Mouse (Mus musculus) midbrain, embryonic 14.5 days (tissue): ENCODE measurements around the gene Trio. TPM values are rescaled to one million over a fixed set of nuclear protein-coding genes. Genes with fewer than 3 reads are reported as not detected.

Experiments
- ATAC-seq: fragments of 200-750 bp; cut with Nextera tagmentation; 2 replicates; pipeline ENCODE4 v1.8.0; 2017; ENCODE audit warnings: moderate number of reproducible peaks, moderate library complexity; ENCODE audit not compliant: low FRiP score, low TSS enrichment
- DNase-seq: peaks from one replicate; pipeline ENCODE4 v3.0.0-alpha.2; 2015
- H3K27ac ChIP-seq: fragments of 300-500 bp; sonication (generic); replicated peaks from 2 replicates; pipeline ENCODE4 v1.5.1; 2014; ENCODE audit warnings: mild to moderate bottlenecking, low read depth, low read length, moderate library complexity
- H3K27me3 ChIP-seq: fragments of 300-500 bp; sonication (generic); 2 replicates; pipeline ENCODE4 v1.6.1; 2014; ENCODE audit warnings: low read length, control low read depth, mixed read lengths; ENCODE audit not compliant: control insufficient read depth, insufficient read depth
- H3K36me3 ChIP-seq: fragments of 300-500 bp; sonication (generic); 2 replicates; pipeline ENCODE4 v1.6.1; 2014; ENCODE audit warnings: low read length, control low read depth; ENCODE audit not compliant: control insufficient read depth, insufficient read depth
- H3K4me1 ChIP-seq: fragments of 300-500 bp; sonication (generic); 2 replicates; pipeline ENCODE4 v1.6.1; 2014; ENCODE audit warnings: mild to moderate bottlenecking, antibody characterized with exemption, low read length, control low read depth; ENCODE audit not compliant: control insufficient read depth, insufficient read depth
- H3K4me2 ChIP-seq: fragments of 300-500 bp; sonication (generic); 2 replicates; pipeline ENCODE4 v1.6.1; 2014; ENCODE audit warnings: mild to moderate bottlenecking, low read length, moderate library complexity
- H3K4me3 ChIP-seq: fragments of 300-500 bp; sonication (generic); replicated peaks from 2 replicates; pipeline ENCODE4 v1.5.1; 2014; ENCODE audit warnings: low read depth, low read length
- H3K9ac ChIP-seq: fragments of 300-500 bp; sonication (generic); replicated peaks from 2 replicates; pipeline ENCODE4 v1.6.1; 2014; ENCODE audit warnings: mild to moderate bottlenecking, low read length, moderate library complexity
- H3K9me3 ChIP-seq: fragments of 300-500 bp; sonication (generic); 2 replicates; pipeline ENCODE4 v1.6.1; 2016; ENCODE audit warnings: low read length, control low read depth, mixed read lengths; ENCODE audit not compliant: control insufficient read depth
- WGBS: fragments of 180-500 bp; shearing (Covaris S2); extraction: QIAGEN DNeasy Blood & Tissue Kit; methylation state at CpG from one replicate; pipeline ENCODE4 v1.1.7; 2014; 5-methylcytosine and 5-hydroxymethylcytosine counted together
- polyA plus RNA-seq: library from polyadenylated mRNA; unstranded; fragments of >200 nt; fragmentation: Nextera tagmentation; extraction: Ambion mirVana; gene quantifications from 2 replicates; pipeline ENCODE4 v1.2.1, GENCODE M21; 2014

Trio gene
- polyA plus RNA-seq, 1 experiment from 2014 or later: 56.5 TPM

DNA sequence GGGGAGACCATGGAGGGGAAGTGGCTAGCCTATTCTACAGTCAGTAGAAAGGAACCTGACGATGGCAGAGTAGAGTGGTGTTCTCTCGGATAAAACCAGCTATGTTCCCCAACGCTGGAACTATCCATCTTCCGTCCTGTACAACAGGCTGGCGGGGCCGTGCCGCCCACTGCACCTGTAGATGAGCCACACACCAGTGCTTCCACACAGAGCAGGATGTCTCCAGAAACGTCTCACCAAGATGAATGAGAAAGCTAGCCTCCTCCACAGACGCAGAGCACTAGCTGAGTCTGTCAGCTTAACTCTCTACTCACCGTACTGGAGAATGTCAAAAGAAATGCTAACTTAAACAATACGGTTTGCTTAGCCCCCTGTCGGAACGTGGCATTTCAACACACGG lies 221.2 kb downstream of the Trio start:
- no peak overlapping the region for H3K9ac ChIP-seq
- H3K27me3 ChIP-seq: peaks cover 13% of the 10 kb centered on the region; the same call in 1 of the 2 replicates
- no peaks in the 10 kb centered on the region for H3K9me3 ChIP-seq
- H3K4me3 ChIP-seq: no peak overlapping the region
- no peak overlapping the region for H3K27ac ChIP-seq
- no peak overlapping the region for H3K4me2 ChIP-seq
- H3K36me3 ChIP-seq: peaks cover 60% of the 10 kb centered on the region
- DNase-seq (no peak), ATAC-seq (no peak)
- 90% methylated on average over 14 of the region's 14 CpGs for WGBS
- no peaks in the 10 kb centered on the region for H3K4me1 ChIP-seq

DNA sequence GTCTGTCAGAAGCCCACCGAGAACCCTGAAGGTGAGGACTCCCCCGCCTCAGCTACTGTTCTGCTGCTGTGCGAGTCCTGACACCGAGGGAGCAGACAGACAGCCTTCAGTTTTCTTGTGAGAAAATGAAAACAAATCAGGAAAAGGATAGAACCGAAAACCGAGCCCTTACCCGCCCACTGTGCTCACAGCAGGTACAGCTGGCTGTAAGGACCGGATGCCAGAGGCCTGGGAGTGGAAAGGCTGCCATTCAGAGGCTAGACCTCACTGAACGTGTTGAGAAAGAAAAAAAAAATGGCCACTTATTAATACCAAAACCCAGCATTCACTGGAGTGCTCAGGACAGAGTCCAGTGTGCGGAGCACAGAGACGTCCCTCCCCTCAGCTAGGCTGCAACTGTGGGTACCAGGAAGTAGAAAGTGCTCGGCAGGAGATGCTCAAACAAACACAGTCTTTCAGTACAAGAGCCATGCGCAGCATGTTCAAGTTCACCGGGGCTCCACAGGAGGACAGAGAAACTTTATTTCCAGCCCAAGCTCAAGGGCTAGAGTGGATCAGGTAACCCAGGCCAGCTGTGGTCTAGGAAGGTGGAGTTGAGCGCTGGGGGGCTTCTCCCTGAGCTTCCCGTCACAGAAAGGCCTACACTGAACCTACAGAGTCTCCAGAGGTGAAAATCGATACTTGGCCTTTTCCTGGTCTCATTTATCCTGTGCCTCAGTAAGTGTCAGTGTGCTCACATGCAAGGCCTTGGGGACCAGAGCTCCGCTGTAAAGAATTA lies 221.9 kb downstream of the Trio start:
- H3K36me3 ChIP-seq: peaks cover 63% of the 10 kb centered on the region
- 86% methylated on average over 18 of the region's 18 CpGs for WGBS
- DNase-seq (no peak), ATAC-seq (no peak)
- H3K4me1 ChIP-seq: no peaks in the 10 kb centered on the region
- H3K4me2 ChIP-seq: no peak overlapping the region
- peaks cover 9% of the 10 kb centered on the region; the same call in 1 of the 2 replicates for H3K27me3 ChIP-seq
- H3K9ac ChIP-seq: no peak overlapping the region
- no peaks in the 10 kb centered on the region for H3K9me3 ChIP-seq
- no peak overlapping the region for H3K27ac ChIP-seq
- no peak overlapping the region for H3K4me3 ChIP-seq

DNA sequence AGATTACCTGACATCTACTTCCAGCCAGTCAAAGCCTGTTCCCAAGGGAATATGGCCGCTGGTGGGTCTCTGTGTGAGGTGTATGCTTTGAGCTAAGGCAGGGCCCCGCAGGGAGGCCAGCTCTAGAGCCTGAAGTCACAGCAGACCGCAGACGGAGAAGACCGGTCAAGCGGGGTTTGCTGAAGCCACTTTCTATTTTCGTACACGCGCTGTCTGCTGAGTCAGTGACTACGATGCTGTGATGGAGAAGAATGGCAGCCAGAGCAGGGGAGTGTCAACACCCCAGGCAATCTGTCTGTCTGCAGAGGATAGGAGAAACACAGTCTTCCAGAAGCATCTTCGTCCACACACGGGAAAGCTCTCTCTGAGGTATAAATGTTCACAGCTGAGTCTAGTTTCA lies 223.4 kb downstream of the Trio start:
- no peaks in the 10 kb centered on the region for H3K9me3 ChIP-seq
- peaks cover 8% of the 10 kb centered on the region for H3K4me1 ChIP-seq
- H3K27ac ChIP-seq: no peak overlapping the region
- peaks cover 67% of the 10 kb centered on the region for H3K36me3 ChIP-seq
- no peak overlapping the region for H3K9ac ChIP-seq
- 83% methylated on average over 12 of the region's 12 CpGs for WGBS
- peaks cover 9% of the 10 kb centered on the region; the same call in 1 of the 2 replicates for H3K27me3 ChIP-seq
- no peak overlapping the region for H3K4me2 ChIP-seq
- no peak for ATAC-seq
- H3K4me3 ChIP-seq: no peak overlapping the region
- no peak for DNase-seq

DNA sequence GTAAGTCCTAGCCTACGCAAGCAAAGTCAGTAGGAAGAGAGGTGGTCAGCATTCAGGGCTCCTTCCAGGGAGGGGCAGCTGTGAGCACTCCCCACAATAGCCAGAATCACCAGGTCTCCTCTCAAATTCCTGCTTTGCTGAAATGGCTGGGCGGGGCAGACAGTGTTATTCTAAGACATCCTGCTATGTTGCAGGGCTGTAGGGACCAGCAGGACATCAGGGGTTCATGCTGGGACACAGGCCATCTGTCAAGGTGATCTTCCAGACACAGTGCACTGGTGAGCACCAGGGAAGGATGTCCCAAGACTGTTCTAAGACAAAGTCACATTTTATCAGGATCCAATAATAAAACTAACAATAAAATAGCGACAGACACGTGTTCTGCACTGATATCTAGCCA lies 224.5 kb downstream of the Trio start:
- no peak for ATAC-seq
- Histone ChIP-seq H3K4me2 (no peak overlapping the region), H3K9ac (no peak overlapping the region), H3K4me1 (peaks cover 14% of the 10 kb centered on the region), H3K9me3 (no peaks in the 10 kb centered on the region), H3K36me3 (peaks cover 67% of the 10 kb centered on the region), H3K4me3 (no peak overlapping the region), H3K27me3 (peaks cover 5% of the 10 kb centered on the region; the same call in 1 of the 2 replicates), H3K27ac (no peak overlapping the region)
- DNase-seq: no peak
- 83% methylated on average over 4 of the region's 4 CpGs for WGBS

DNA sequence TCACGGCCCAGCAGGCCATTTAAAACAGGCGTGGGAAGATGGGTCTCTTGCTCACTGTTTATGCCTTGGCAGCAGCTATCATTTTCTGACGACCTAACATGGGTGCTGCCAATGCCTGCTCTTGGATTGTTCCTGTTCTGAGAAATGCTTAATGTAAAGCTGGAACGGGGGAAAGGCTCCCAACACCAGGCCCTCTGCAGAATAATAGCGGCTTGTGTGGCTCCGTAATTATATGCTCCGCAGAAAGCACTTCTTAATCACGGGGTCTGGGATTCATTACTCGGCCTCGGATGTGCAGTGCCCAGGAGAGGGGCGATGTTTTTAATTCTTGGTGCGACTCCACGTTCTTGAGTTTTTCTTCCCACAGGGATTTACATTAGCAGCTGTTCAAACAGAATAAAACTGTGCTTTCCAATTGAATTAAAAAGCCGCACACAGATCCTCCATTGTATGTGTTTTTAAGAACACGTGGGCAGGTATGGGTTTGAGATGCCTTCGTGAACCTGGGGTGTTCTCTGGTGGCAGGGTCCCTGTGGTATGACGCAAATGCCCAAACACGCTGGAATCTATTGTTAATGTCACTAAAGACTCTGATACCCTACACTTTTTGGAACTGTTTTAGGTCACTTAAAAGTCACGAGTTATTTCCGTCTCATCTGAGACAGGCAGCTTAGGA lies 228.0 kb downstream of the Trio start:
- WGBS: 63% methylated on average over 20 of the region's 20 CpGs
- Histone ChIP-seq H3K27me3 (no peaks in the 10 kb centered on the region), H3K27ac (peak overlapping the region; percentile 82), H3K4me1 (peaks cover 17% of the 10 kb centered on the region), H3K4me2 (no peak overlapping the region), H3K9me3 (no peaks in the 10 kb centered on the region), H3K4me3 (no peak overlapping the region), H3K9ac (no peak overlapping the region), H3K36me3 (peaks cover 39% of the 10 kb centered on the region)
- peak; percentile 48; the same call in 1 of the 2 replicates for ATAC-seq
- DNase-seq: peak; percentile 63

DNA sequence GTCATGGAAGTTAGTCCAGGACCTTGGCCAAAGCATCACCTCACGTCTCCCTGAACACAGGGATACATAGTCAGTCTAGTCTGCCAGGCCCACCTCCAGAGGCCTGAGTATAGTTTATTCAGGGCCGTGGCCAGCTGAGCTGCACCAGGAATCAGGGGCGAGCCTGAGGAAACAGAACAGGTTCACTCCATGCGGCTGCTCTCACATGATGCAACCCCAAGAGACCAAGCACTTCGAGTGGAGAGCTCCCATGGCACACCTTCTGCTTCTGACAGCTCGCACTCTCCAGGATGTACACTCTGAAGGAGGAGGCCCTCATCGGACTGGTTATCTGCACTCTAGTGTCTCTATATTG lies 228.8 kb downstream of the Trio start:
- H3K4me1 ChIP-seq: peaks cover 22% of the 10 kb centered on the region
- ATAC-seq (no peak), DNase-seq (no peak)
- H3K9me3 ChIP-seq: no peaks in the 10 kb centered on the region
- H3K36me3 ChIP-seq: peaks cover 36% of the 10 kb centered on the region
- peak overlapping the region; percentile 82 for H3K27ac ChIP-seq
- H3K27me3 ChIP-seq: no peaks in the 10 kb centered on the region
- no peak overlapping the region for H3K4me2 ChIP-seq
- 79% methylated on average over 7 of the region's 7 CpGs for WGBS
- no peak overlapping the region for H3K4me3 ChIP-seq
- H3K9ac ChIP-seq: no peak overlapping the region

DNA sequence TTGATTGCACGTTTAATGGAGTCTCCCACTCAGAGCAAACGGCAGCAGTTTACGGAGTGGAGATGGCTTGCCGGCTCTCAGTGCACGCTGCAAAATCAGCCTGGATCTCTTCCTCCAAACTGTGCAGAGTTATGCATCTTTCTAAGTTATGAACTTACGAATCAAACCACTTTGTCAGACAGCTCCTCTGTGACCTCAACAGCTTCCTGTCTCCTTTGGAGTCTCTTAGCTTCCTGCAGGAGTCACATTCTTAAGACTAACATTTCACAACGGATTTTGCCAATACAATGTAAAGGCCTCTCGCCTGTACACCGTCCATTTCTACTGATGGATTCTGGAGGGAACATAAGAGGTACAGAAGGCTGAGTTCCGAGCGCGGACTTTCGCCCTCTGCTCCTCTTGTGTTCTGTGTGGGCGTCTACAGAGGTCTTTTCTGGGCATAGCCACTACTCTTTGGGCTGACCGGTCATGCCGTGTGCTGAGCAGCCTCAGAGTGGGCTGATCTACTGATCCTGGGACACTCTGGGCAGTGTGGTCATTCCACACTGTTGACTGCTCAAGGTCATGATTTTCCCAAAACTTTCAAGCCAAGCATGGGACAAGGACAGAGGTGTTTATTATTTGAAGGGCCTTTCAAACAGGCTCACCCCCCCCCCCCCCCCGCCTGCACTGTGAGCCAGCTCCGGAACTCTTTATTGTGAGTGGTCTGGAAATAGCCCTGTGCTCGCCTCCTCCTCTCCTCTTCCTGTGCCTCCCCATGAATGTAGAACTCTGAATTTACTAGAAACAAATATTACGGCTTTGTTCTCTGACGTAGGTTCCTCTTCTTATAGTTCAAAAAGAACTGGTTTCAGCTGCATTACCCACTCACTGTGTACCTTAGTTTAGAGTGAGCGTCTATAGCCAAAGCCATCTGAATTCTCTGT lies 229.4 kb downstream of the Trio start:
- Histone ChIP-seq H3K4me3 (no peak overlapping the region), H3K27me3 (no peaks in the 10 kb centered on the region), H3K4me2 (no peak overlapping the region), H3K9ac (no peak overlapping the region), H3K36me3 (peaks cover 30% of the 10 kb centered on the region), H3K4me1 (peaks cover 24% of the 10 kb centered on the region), H3K9me3 (no peaks in the 10 kb centered on the region), H3K27ac (peak overlapping the region; percentile 82)
- DNase-seq (no peak), ATAC-seq (no peak)
- WGBS: 89% methylated on average over 22 of the region's 22 CpGs

DNA sequence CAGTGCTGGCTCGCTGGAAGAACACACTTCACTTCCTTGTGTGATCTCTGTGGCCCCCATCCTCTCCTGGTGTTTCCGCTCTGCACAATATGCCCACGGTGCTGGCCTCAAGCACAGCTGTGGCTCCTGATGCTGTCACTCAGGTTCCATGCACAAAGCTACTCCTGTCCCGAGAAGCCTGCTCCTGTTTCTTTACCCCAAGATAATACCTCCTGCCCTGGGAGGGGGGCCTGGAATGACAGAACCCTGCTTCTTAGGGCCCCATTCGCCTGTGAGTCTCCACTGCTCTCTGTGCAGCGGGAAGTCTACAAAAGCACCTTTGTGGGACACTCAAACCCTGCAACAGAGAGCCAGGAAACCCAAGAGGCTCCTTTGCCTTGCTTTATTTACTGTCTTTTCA lies 232.4 kb downstream of the Trio start:
- WGBS: 53% methylated on average over 6 of the region's 6 CpGs
- Histone ChIP-seq H3K9me3 (no peaks in the 10 kb centered on the region), H3K27ac (peak overlapping the region; percentile 63), H3K36me3 (peaks cover 17% of the 10 kb centered on the region; the same call in 1 of the 2 replicates), H3K9ac (peak overlapping the region; percentile 26; the same call in 1 of the 2 replicates), H3K4me2 (no peak overlapping the region), H3K4me1 (peaks cover 44% of the 10 kb centered on the region), H3K4me3 (no peak overlapping the region), H3K27me3 (no peaks in the 10 kb centered on the region)
- no peak for DNase-seq
- ATAC-seq: no peak
